Mouse (Mus musculus) limb, embryonic 14.5 days (tissue): ENCODE data around the gene C2cd3. TPM values are rescaled to one million over a fixed set of nuclear protein-coding genes. Genes with fewer than 3 reads are reported as not detected.

Experiments used
- ATAC-seq: fragments of 200-750 bp; cut with Nextera tagmentation; 2 replicates; pipeline ENCODE4 v1.8.0; 2017; ENCODE audit warnings: low read depth, moderate number of reproducible peaks, moderate TSS enrichment; ENCODE audit not compliant: low FRiP score
- DNase-seq: peaks from one replicate; pipeline ENCODE4 v3.0.0-alpha.2; 2015; ENCODE audit warnings: low spot score
- H3K27ac ChIP-seq: fragments of 300-500 bp; sonication (generic); replicated peaks from 2 replicates; pipeline ENCODE4 v1.5.1; 2014; ENCODE audit warnings: low read depth, mild to moderate bottlenecking, low read length, moderate library complexity, mixed read lengths
- H3K27me3 ChIP-seq: fragments of 300-500 bp; sonication (generic); 2 replicates; pipeline ENCODE4 v1.6.1; 2014; ENCODE audit warnings: low read length, mixed read lengths; ENCODE audit not compliant: control insufficient read depth, insufficient read depth
- H3K36me3 ChIP-seq: fragments of 300-500 bp; sonication (generic); 2 replicates; pipeline ENCODE4 v1.6.1; 2014; ENCODE audit warnings: mild to moderate bottlenecking, low read length, moderate library complexity, mixed read lengths; ENCODE audit not compliant: control insufficient read depth, insufficient read depth
- H3K4me1 ChIP-seq: fragments of 300-500 bp; sonication (generic); 2 replicates; pipeline ENCODE4 v1.6.1; 2014; ENCODE audit warnings: antibody characterized with exemption, low read length, mixed read lengths; ENCODE audit not compliant: control insufficient read depth, insufficient read depth
- H3K4me2 ChIP-seq: fragments of 300-500 bp; sonication (generic); replicated peaks from 2 replicates; pipeline ENCODE4 v1.6.1; 2014; ENCODE audit warnings: low read depth, mild to moderate bottlenecking, low read length, moderate library complexity; ENCODE audit not compliant: severe bottlenecking
- H3K4me3 ChIP-seq: fragments of 300-500 bp; sonication (generic); replicated peaks from 2 replicates; pipeline ENCODE4 v1.5.1; 2014; ENCODE audit warnings: low read length
- H3K9ac ChIP-seq: fragments of 300-500 bp; sonication (generic); 2 replicates; pipeline ENCODE4 v1.6.1; 2014; ENCODE audit warnings: mild to moderate bottlenecking, low read depth, low read length, moderate library complexity; ENCODE audit not compliant: severe bottlenecking
- H3K9me3 ChIP-seq: fragments of 300-500 bp; sonication (generic); 2 replicates; pipeline ENCODE4 v1.6.1; 2016; ENCODE audit warnings: low read length; ENCODE audit not compliant: control insufficient read depth
- POLR2A ChIP-seq: fragments of 200-500 bp; IDR thresholded peaks from 2 replicates; pipeline ENCODE4 v1.8.0; 2012; ENCODE audit warnings: inconsistent platforms, mild to moderate bottlenecking, moderate library complexity, borderline replicate concordance; ENCODE audit not compliant: insufficient read depth, insufficient read length; ENCODE audit errors: extremely low read depth
- WGBS: fragments of 180-500 bp; shearing (Covaris S2); extraction: QIAGEN DNeasy Blood & Tissue Kit; methylation state at CpG from one replicate; pipeline ENCODE4 v1.1.7; 2014; 5-methylcytosine and 5-hydroxymethylcytosine counted together
- polyA plus RNA-seq, 2 experiments: library from polyadenylated mRNA; depleted of rRNA in 1 of 2; stranded (reverse) in 1 of 2; unstranded in 1 of 2; fragments of >200 nt; fragmentation: Nextera tagmentation in 1 of 2; extraction: Ambion mirVana in 1 of 2; gene quantifications; 2 replicates each; pipeline versions ENCODE4 v1.2.1 to v1.2.3; 2012 to 2014

The C2cd3 gene
- polyA plus RNA-seq, 2 experiments = 23.5 to 29.3 TPM

DNA sequence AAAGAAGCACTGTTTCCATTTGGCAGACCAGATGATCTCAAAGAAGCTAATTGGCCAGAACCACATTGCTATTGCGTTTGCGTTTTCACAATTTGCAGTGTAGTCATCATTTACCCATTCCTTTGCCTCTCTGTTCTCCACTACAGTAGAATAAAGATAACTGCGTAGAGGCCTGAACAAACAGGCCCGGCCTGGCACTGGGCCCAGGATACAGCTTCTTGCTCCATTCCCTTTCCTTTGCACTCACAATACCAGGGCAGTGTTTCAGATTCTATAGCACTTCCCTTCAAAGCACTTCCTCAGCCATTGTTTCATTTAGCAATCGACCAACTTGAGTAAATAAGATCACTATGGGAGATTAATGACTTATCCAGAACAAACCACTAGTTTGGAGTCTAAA lies 59.1 kb downstream of the C2cd3 start:
- DNase-seq = peak; percentile 28
- 91% methylated on average over 5 of the region's 5 CpGs for WGBS
- no peak for TF ChIP-seq POLR2A

DNA sequence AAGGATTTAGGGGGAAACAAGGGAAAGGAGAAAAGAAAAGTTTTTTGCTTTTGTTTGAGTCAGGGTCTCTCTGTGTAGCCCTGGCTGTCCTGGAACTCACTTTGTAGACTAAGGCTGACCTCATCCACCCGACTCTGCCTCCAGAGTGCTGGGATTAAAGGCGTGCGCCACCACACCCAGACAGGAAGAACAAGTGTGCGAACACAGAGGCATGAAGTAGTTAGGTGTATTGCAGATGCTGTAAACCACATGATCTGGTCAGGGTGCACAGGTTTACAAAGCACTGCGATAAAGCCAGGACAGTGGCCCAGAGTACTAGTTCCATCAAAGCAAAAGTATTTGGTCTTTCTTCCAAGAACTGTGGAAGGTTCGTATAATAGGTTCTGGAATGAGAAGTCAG lies 61.3 kb downstream of the C2cd3 start:
- DNase-seq = no peak
- no peak for TF ChIP-seq POLR2A
- Histone ChIP-seq H3K27me3 (no peaks in the 10 kb centered on the region), H3K9me3 (no peaks in the 10 kb centered on the region), H3K27ac (no peak overlapping the region), H3K4me2 (no peak overlapping the region), H3K4me1 (no peaks in the 10 kb centered on the region), H3K4me3 (no peak overlapping the region), H3K36me3 (peaks cover 84% of the 10 kb centered on the region), H3K9ac (no peak overlapping the region)
- no peak for ATAC-seq
- 90% methylated on average over 6 of the region's 6 CpGs for WGBS

More for the DNA sequence above, 59.1 kb downstream of the C2cd3 start:
- ATAC-seq = no peak
- H3K9me3 ChIP-seq = no peaks in the 10 kb centered on the region
- H3K27me3 ChIP-seq = no peaks in the 10 kb centered on the region
- no peak overlapping the region for H3K9ac ChIP-seq
- no peak overlapping the region for H3K4me3 ChIP-seq
- H3K4me2 ChIP-seq = no peak overlapping the region
- H3K4me1 ChIP-seq = no peaks in the 10 kb centered on the region
- peaks cover 84% of the 10 kb centered on the region for H3K36me3 ChIP-seq
- H3K27ac ChIP-seq = no peak overlapping the region

DNA sequence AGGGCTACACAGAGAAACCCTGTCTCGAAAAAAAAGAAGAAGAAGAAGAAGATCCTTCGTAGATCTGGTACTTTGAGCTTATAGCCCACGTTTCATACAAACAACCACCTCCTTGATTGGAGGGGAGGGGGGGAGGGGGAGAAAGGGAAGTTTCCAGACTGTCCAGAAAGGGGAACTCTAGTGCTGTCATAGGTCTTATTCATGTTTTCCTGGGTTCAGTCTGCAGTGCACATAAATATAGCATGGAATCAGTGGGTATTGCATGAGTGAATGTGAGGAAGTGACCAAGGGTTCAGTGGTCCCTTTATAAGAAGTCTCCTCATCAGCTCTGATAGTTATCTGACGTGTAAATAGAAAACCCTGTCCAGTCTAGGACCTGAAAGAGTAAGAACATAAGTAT lies 71.7 kb downstream of the C2cd3 start:
- 93% methylated on average over 4 of the region's 4 CpGs for WGBS
- H3K4me3 ChIP-seq = no peak overlapping the region
- H3K4me1 ChIP-seq = no peaks in the 10 kb centered on the region
- no peak for TF ChIP-seq POLR2A
- H3K27me3 ChIP-seq = no peaks in the 10 kb centered on the region
- H3K27ac ChIP-seq = no peak overlapping the region
- no peak overlapping the region for H3K4me2 ChIP-seq
- H3K9me3 ChIP-seq = no peaks in the 10 kb centered on the region
- H3K36me3 ChIP-seq = peaks cover 72% of the 10 kb centered on the region
- DNase-seq = no peak
- no peak for ATAC-seq
- no peak overlapping the region for H3K9ac ChIP-seq

DNA sequence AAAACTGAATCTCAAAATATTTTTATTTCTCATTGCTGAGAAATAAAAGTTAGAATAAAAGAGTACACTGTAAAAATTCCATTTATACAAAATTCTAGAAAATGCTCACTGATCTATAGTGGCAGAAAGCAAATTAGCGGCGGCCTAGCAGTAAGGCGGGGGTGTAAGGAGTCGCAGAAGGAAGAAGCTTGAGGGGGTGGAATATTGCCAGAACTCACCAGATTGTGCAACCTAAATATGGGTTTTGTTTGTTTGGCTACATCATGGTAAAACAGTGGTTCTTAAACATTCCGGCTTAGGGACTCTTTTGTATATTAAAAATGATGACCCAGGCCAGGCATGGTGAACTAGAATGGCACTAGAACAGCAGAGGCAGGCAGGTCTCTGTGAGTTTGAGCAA lies 74.2 kb downstream of the C2cd3 start:
- DNase-seq (no peak), ATAC-seq (no peak)
- Histone ChIP-seq H3K9ac (no peak overlapping the region), H3K4me2 (no peak overlapping the region), H3K4me3 (no peak overlapping the region), H3K27me3 (no peaks in the 10 kb centered on the region), H3K4me1 (no peaks in the 10 kb centered on the region), H3K36me3 (peaks cover 78% of the 10 kb centered on the region), H3K9me3 (no peaks in the 10 kb centered on the region), H3K27ac (no peak overlapping the region)
- TF ChIP-seq POLR2A = no peak
- WGBS = 95% methylated on average over 5 of the region's 5 CpGs

DNA sequence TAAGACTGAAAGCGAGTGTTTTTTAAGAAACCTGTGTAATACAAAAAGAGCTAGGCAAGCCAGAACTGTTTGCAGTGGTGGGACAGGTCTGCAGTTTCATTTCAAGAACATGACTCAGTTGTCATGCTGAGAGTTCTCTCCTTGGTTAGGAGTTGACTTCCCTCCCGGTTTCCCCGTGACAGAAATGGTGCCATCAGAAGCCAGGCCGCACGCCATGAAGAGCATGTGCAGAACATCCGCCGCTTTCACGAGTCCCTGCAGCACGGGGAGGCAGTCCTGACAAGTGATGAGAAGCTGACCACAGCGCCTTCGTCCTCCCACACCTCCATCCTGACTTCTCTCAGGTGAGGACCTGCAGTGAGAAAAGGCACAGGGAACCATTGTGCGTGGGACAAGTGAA lies 76.5 kb downstream of the C2cd3 start:
- no peak for ATAC-seq
- Histone ChIP-seq H3K36me3 (peaks cover 81% of the 10 kb centered on the region), H3K4me3 (no peak overlapping the region), H3K9me3 (no peaks in the 10 kb centered on the region), H3K27me3 (no peaks in the 10 kb centered on the region), H3K4me2 (no peak overlapping the region), H3K27ac (no peak overlapping the region), H3K4me1 (no peaks in the 10 kb centered on the region), H3K9ac (no peak overlapping the region)
- WGBS = 92% methylated on average over 12 of the region's 12 CpGs
- no peak for DNase-seq
- TF ChIP-seq POLR2A = no peak

DNA sequence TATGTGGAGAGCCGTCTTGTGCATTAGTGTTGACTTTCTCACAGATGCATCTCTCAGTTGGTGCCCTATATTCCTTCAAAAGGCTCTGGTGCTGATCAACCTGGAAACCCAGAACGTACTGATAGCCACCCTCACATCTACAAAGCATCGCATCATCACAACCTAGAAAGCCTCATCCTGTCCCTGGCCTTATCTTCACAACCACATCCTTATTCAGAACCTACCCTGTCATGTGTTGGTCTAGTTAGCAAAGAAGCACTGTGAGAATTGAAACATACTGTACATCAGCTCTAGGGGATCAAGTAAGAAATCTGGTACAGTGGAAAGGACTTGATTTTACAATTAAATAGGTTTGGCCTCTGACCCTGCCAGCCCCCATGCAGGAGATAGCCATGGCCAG lies 77.0 kb downstream of the C2cd3 start:
- TF ChIP-seq POLR2A = no peak
- Histone ChIP-seq H3K4me3 (no peak overlapping the region), H3K9me3 (no peaks in the 10 kb centered on the region), H3K27ac (no peak overlapping the region), H3K27me3 (no peaks in the 10 kb centered on the region), H3K9ac (no peak overlapping the region), H3K4me2 (no peak overlapping the region), H3K36me3 (peaks cover 86% of the 10 kb centered on the region), H3K4me1 (no peaks in the 10 kb centered on the region)
- no peak for ATAC-seq
- 87% methylated on average over 3 of the region's 3 CpGs for WGBS
- no peak for DNase-seq
